Mouse (Mus musculus) skeletal muscle tissue, postnatal 0 days (tissue): ENCODE results near the gene Txnl4b. TPM values are rescaled to one million over a fixed set of nuclear protein-coding genes. Genes with fewer than 3 reads are reported as not detected.

Experiments used
- polyA plus RNA-seq: library from polyadenylated mRNA; unstranded; fragments of >200 nt; fragmentation: Nextera tagmentation; extraction: Ambion mirVana; gene quantifications from 2 replicates; pipeline ENCODE4 v1.2.1, GENCODE M21; 2015

Txnl4b gene
- polyA plus RNA-seq, result 17.7 and 17.8 TPM in 2 replicates

GRCm38 (mm10) chr8:109565498-109566333, at the start of gene Txnl4b, which contains the start of gene Dhx38:
Gene Txnl4b, plus strand, starts transcription at chr8:109565892.
Gene Dhx38, minus strand, starts transcription at chr8:109565861.

GRCm38 (mm10) chr8:109578900-109579301, 13.2 kb downstream of the Txnl4b start, which contains the start of gene Hp:
Gene Hp, minus strand, starts transcription at chr8:109579172.

GRCm38 (mm10) chr8:109608271-109609152, 42.8 kb downstream of the Txnl4b start, which contains the start of gene Dhodh:
Gene Dhodh, minus strand, starts transcription at chr8:109608673.

GRCm38 (mm10) chr8:109614243-109615210, 48.8 kb downstream of the Txnl4b start, which contains the start of gene Pkd1l3:
Gene Pkd1l3, plus strand, starts transcription at chr8:109614517.

Other genes with a start within 250 kb of the Txnl4b start
- not detected in 2 replicates for gene Pmfbp1, start 71.9 kb upstream of the Txnl4b start, polyA plus RNA-seq
- gene Dhx38, start within 50 bp of the Txnl4b start, polyA plus RNA-seq, result 7.0 and 7.3 TPM in 2 replicates
- gene Hp, start 13.3 kb downstream of the Txnl4b start, polyA plus RNA-seq, result 3.9 and 48.4 TPM in 2 replicates
- 19.8 and 22.7 TPM in 2 replicates for gene Dhodh, start 42.8 kb downstream of the Txnl4b start, polyA plus RNA-seq
- gene Pkd1l3, start 48.6 kb downstream of the Txnl4b start, polyA plus RNA-seq, result 0.04 and 0.15 TPM in 2 replicates
- 54.9 and 58.1 TPM in 2 replicates for gene Ist1, start 127.4 kb downstream of the Txnl4b start, polyA plus RNA-seq
- 8.3 and 9.0 TPM in 2 replicates for gene Zfp821, start 139.7 kb downstream of the Txnl4b start, polyA plus RNA-seq
- gene Atxn1l, start 171.8 kb downstream of the Txnl4b start, polyA plus RNA-seq, result 3.2 and 3.3 TPM in 2 replicates
- 16.7 and 18.4 TPM in 2 replicates for gene Ap1g1, start 212.7 kb downstream of the Txnl4b start, polyA plus RNA-seq